Mouse (Mus musculus) neural tube, embryonic 14.5 days (tissue): ENCODE results near the gene Ccdc85c. TPM values are rescaled to one million over a fixed set of nuclear protein-coding genes. Genes with fewer than 3 reads are reported as not detected.

Experiments used
- ATAC-seq: fragments of 200-750 bp; cut with Nextera tagmentation; 2 replicates; pipeline ENCODE4 v1.8.0; 2017; ENCODE audit warnings: low read depth, mild to moderate bottlenecking, moderate TSS enrichment, moderate library complexity
- H3K27ac ChIP-seq: fragments of 300-500 bp; sonication (generic); 2 replicates; pipeline ENCODE4 v1.5.1; 2014; ENCODE audit warnings: low read depth, mild to moderate bottlenecking, control low read depth, low read length, moderate library complexity, mixed read lengths
- H3K27me3 ChIP-seq: fragments of 300-500 bp; sonication (generic); 2 replicates; pipeline ENCODE4 v1.6.1; 2014; ENCODE audit warnings: low read length; ENCODE audit not compliant: control insufficient read depth, insufficient read depth
- H3K36me3 ChIP-seq: fragments of 300-500 bp; sonication (generic); 2 replicates; pipeline ENCODE4 v1.6.1; 2014; ENCODE audit warnings: low read length, mixed read lengths; ENCODE audit not compliant: control insufficient read depth, insufficient read depth
- H3K4me1 ChIP-seq: fragments of 300-500 bp; sonication (generic); 2 replicates; pipeline ENCODE4 v1.6.1; 2014; ENCODE audit warnings: low read length; ENCODE audit not compliant: control insufficient read depth, insufficient read depth
- H3K4me2 ChIP-seq: fragments of 300-500 bp; sonication (generic); 2 replicates; pipeline ENCODE4 v1.6.1; 2014; ENCODE audit warnings: mild to moderate bottlenecking, low read depth, low read length, control low read depth
- H3K4me3 ChIP-seq: fragments of 300-500 bp; sonication (generic); 2 replicates; pipeline ENCODE4 v1.5.1; 2014; ENCODE audit warnings: low read depth, low read length, control low read depth, mixed read lengths
- H3K9ac ChIP-seq: fragments of 300-500 bp; sonication (generic); replicated peaks from 2 replicates; pipeline ENCODE4 v1.6.1; 2014; ENCODE audit warnings: low read depth, mild to moderate bottlenecking, control low read depth, low read length, mixed read lengths
- H3K9me3 ChIP-seq: fragments of 300-500 bp; sonication (generic); 2 replicates; pipeline ENCODE4 v1.6.1; 2016; ENCODE audit warnings: low read length; ENCODE audit not compliant: control insufficient read depth
- WGBS: fragments of 180-500 bp; shearing (Covaris S2); extraction: QIAGEN DNeasy Blood & Tissue Kit; methylation state at CpG from one replicate; pipeline ENCODE4 v1.1.7; 2014; 5-methylcytosine and 5-hydroxymethylcytosine counted together
- polyA plus RNA-seq: library from polyadenylated mRNA; unstranded; fragments of >200 nt; fragmentation: Nextera tagmentation; extraction: Ambion mirVana; gene quantifications from 2 replicates; pipeline ENCODE4 v1.2.1, GENCODE M21; 2014

Ccdc85c gene
- 15.3 and 17.3 TPM in 2 replicates for polyA plus RNA-seq

- WGBS = under 1% methylated on average over 66 of the region's 120 CpGs
- no peaks in the 10 kb centered on the region for H3K9me3 ChIP-seq
- no peaks in the 10 kb centered on the region for H3K36me3 ChIP-seq
- peaks cover 66% of the 10 kb centered on the region for H3K4me1 ChIP-seq
- H3K4me3 ChIP-seq = peak within 1 kb of the TSS; percentile 88
- no peak; the same call in 1 of the 2 replicates for ATAC-seq
- H3K9ac ChIP-seq = peak within 1 kb of the TSS; percentile 79
- H3K27me3 ChIP-seq = no peaks in the 10 kb centered on the region
- peak within 1 kb of the TSS; percentile 97 for H3K27ac ChIP-seq
- H3K4me2 ChIP-seq = peak within 1 kb of the TSS; percentile 88
Measured at GRCm38 (mm10) chr12:108274661-108275507, at the start of gene Ccdc85c. Gene Ccdc85c (minus strand): TSS chr12:108275425.

DNA sequence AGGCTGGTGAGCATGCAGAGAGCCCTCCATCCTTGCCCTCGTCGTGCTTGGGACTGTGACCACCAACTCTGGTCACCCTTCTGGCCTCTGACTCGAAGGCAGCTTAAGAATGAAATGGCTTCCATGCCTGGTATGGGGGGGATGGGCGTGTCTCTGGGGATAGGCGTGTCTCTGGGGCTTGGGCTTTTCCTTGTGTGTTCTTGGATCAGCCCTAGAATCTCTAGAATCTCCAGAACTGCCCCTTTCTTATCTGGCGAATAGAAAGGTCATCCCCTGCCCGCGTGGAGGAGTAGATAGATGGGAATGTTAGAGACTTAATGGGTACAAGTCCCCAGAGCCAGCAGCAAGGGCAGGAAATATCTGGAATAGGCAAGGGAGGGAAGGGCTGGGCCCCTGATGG is 44.9 kb upstream of the Ccdc85c start:
- Histone ChIP-seq H3K9ac (no peak overlapping the region), H3K4me2 (no peak overlapping the region), H3K36me3 (no peaks in the 10 kb centered on the region), H3K4me3 (no peak overlapping the region), H3K27ac (no peak overlapping the region), H3K4me1 (peaks cover 7% of the 10 kb centered on the region; the same call in 1 of the 2 replicates), H3K27me3 (0 out of 2 replicates have a peak, but pooled peaks cover 3% of the 10 kb centered on the region), H3K9me3 (no peaks in the 10 kb centered on the region)
- WGBS = 6% methylated on average over 8 of the region's 8 CpGs
- no peak for ATAC-seq

DNA sequence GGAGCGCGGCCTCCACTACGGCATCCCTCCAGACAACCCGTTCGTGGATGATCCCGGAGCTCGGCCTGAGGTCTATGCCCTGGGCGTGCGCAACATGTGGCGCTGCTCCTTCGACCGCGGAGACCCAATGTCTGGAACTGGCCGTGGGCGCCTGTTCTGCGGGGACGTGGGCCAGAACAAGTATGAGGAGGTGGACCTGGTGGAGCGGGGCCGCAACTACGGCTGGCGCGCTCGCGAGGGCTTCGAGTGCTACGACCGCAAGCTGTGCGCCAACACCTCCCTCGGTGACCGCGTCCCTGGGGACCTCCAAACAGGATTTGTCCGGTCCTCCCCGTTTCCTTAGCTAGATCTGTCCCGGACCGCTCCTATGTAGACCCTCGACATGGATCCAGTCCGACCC is 43.3 kb upstream of the Ccdc85c start:
- H3K36me3 ChIP-seq = no peaks in the 10 kb centered on the region
- 15% methylated on average over 37 of the region's 37 CpGs for WGBS
- no peak for ATAC-seq
- H3K27me3 ChIP-seq = 0 out of 2 replicates have a peak, but pooled peaks cover 3% of the 10 kb centered on the region
- no peak overlapping the region for H3K27ac ChIP-seq
- H3K4me2 ChIP-seq = peak overlapping the region; percentile 23; the same call in 1 of the 2 replicates
- no peak overlapping the region for H3K9ac ChIP-seq
- peaks cover 7% of the 10 kb centered on the region; the same call in 1 of the 2 replicates for H3K4me1 ChIP-seq
- no peaks in the 10 kb centered on the region for H3K9me3 ChIP-seq
- H3K4me3 ChIP-seq = no peak overlapping the region

- Histone ChIP-seq H3K27ac (no peak overlapping the region), H3K4me2 (peak overlapping the region; percentile 23; the same call in 1 of the 2 replicates), H3K36me3 (no peaks in the 10 kb centered on the region), H3K9me3 (no peaks in the 10 kb centered on the region), H3K27me3 (0 out of 2 replicates have a peak, but pooled peaks cover 3% of the 10 kb centered on the region), H3K4me3 (no peak overlapping the region), H3K9ac (no peak overlapping the region), H3K4me1 (peaks cover 7% of the 10 kb centered on the region; the same call in 1 of the 2 replicates)
- 22% methylated on average over 18 of the region's 18 CpGs for WGBS
- ATAC-seq = no peak
Measured at GRCm38 (mm10) chr12:108317826-108318430, 42.7 kb upstream of the Ccdc85c start.

DNA sequence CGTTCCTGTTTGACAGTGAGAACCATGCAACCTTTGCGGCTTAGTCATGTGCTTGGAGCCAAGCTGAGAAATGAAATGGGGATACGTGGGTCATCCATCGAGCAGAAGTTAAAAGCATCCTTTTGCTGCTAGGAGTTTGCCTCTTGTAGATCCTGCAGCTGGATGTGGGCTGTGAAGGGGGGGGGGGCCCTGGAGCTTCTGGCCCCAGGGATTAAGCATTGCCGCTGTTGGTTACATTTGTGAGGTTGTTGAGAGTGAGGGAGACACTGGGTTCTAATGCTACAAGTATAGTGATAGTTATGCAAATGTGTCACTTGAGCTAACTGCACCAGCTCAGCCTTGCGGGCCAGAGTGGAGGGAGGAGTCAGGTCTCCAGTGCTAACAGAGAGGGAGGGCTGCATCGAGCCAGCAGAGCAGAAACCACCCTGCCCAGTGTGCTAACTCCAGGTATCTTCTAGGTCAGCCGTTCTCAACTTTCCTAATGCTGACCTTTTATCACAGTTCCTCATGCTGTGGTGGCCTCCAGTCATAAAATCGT is 42.0 kb upstream of the Ccdc85c start:
- WGBS = 8% methylated on average over 9 of the region's 9 CpGs
- Histone ChIP-seq H3K27me3 (0 out of 2 replicates have a peak, but pooled peaks cover 3% of the 10 kb centered on the region), H3K4me1 (peaks cover 7% of the 10 kb centered on the region; the same call in 1 of the 2 replicates), H3K4me3 (no peak overlapping the region), H3K9me3 (no peaks in the 10 kb centered on the region), H3K27ac (no peak overlapping the region), H3K9ac (no peak overlapping the region), H3K4me2 (no peak overlapping the region), H3K36me3 (no peaks in the 10 kb centered on the region)
- no peak for ATAC-seq

- H3K27me3 ChIP-seq = 0 out of 2 replicates have a peak, but pooled peaks cover 3% of the 10 kb centered on the region
- no peak overlapping the region for H3K9ac ChIP-seq
- no peak overlapping the region for H3K27ac ChIP-seq
- no peak overlapping the region for H3K4me3 ChIP-seq
- peaks cover 7% of the 10 kb centered on the region; the same call in 1 of the 2 replicates for H3K4me1 ChIP-seq
- no peaks in the 10 kb centered on the region for H3K36me3 ChIP-seq
- H3K4me2 ChIP-seq = no peak overlapping the region
- no peaks in the 10 kb centered on the region for H3K9me3 ChIP-seq
- no peak for ATAC-seq
- 33% methylated on average over 6 of the region's 6 CpGs for WGBS
Measured at GRCm38 (mm10) chr12:108316655-108317054, 41.4 kb upstream of the Ccdc85c start.

GRCm38 (mm10) chr12:108315818-108316217 is 40.6 kb upstream of the Ccdc85c start:
- no peak for ATAC-seq
- Histone ChIP-seq H3K4me1 (peaks cover 7% of the 10 kb centered on the region; the same call in 1 of the 2 replicates), H3K27ac (no peak overlapping the region), H3K4me2 (no peak overlapping the region), H3K9me3 (no peaks in the 10 kb centered on the region), H3K27me3 (0 out of 2 replicates have a peak, but pooled peaks cover 3% of the 10 kb centered on the region), H3K4me3 (no peak overlapping the region), H3K9ac (no peak overlapping the region), H3K36me3 (no peaks in the 10 kb centered on the region)
- WGBS = 58% methylated on average over 10 of the region's 10 CpGs

GRCm38 (mm10) chr12:108313244-108313772 is 38.1 kb upstream of the Ccdc85c start:
- H3K27me3 ChIP-seq = no peaks in the 10 kb centered on the region
- H3K9ac ChIP-seq = no peak overlapping the region
- H3K36me3 ChIP-seq = no peaks in the 10 kb centered on the region
- WGBS = 97% methylated on average over 1 of the region's 1 CpGs
- no peak for ATAC-seq
- H3K9me3 ChIP-seq = no peaks in the 10 kb centered on the region
- no peak overlapping the region for H3K27ac ChIP-seq
- H3K4me2 ChIP-seq = no peak overlapping the region
- no peak overlapping the region for H3K4me3 ChIP-seq
- H3K4me1 ChIP-seq = peaks cover 4% of the 10 kb centered on the region; the same call in 1 of the 2 replicates
